Mouse (Mus musculus) heart, embryonic 15.5 days (tissue): ENCODE data around the gene Adamts17. TPM values are rescaled to one million over a fixed set of nuclear protein-coding genes. Genes with fewer than 3 reads are reported as not detected.

Experiments used
- ATAC-seq: fragments of 200-750 bp; cut with Nextera tagmentation; replicated peaks from 2 replicates; pipeline ENCODE4 v1.8.0; 2017; ENCODE audit warnings: low read depth, moderate TSS enrichment; ENCODE audit not compliant: insufficient number of reproducible peaks, insufficient read depth, low FRiP score
- H3K27ac ChIP-seq: fragments of 300-500 bp; sonication (generic); 2 replicates; pipeline ENCODE4 v1.5.1; 2015; ENCODE audit warnings: mild to moderate bottlenecking, inconsistent platforms
- H3K27me3 ChIP-seq: fragments of 300-500 bp; sonication (generic); 2 replicates; pipeline ENCODE4 v1.6.1; 2015; ENCODE audit warnings: inconsistent platforms
- H3K36me3 ChIP-seq: fragments of 300-500 bp; sonication (generic); 2 replicates; pipeline ENCODE4 v1.6.1; 2015; ENCODE audit warnings: mild to moderate bottlenecking, inconsistent platforms
- H3K4me1 ChIP-seq: fragments of 300-500 bp; sonication (generic); replicated peaks from 2 replicates; pipeline ENCODE4 v1.6.1; 2015; ENCODE audit warnings: inconsistent platforms
- H3K4me2 ChIP-seq: fragments of 300-500 bp; sonication (generic); 2 replicates; pipeline ENCODE4 v1.6.1; 2015; ENCODE audit warnings: inconsistent platforms, mild to moderate bottlenecking, moderate library complexity
- H3K4me3 ChIP-seq: fragments of 300-500 bp; sonication (generic); 2 replicates; pipeline ENCODE4 v1.5.1; 2015; ENCODE audit warnings: mild to moderate bottlenecking, inconsistent platforms
- H3K9ac ChIP-seq: fragments of 300-500 bp; sonication (generic); 2 replicates; pipeline ENCODE4 v1.6.1; 2015; ENCODE audit warnings: mild to moderate bottlenecking, inconsistent platforms
- H3K9me3 ChIP-seq: fragments of 300-500 bp; sonication (generic); replicated peaks from 2 replicates; pipeline ENCODE4 v1.6.1; 2016; ENCODE audit warnings: inconsistent platforms
- WGBS: fragments of 180-500 bp; shearing (Covaris S2); methylation state at CpG from one replicate; pipeline ENCODE4 v1.1.7; 2015; ENCODE audit warnings: mixed read lengths; 5-methylcytosine and 5-hydroxymethylcytosine counted together
- polyA plus RNA-seq: library from polyadenylated mRNA; unstranded; fragments of >200 nt; fragmentation: Nextera tagmentation; extraction: Ambion mirVana; gene quantifications from 2 replicates; pipeline ENCODE4 v1.2.1, GENCODE M21; 2015

Gene Adamts17
- polyA plus RNA-seq, 1 experiment from 2014 or later, result 5.1 TPM

GRCm38 (mm10) chr7:67101418-67101973 is 262.0 kb downstream of the Adamts17 start:
- Histone ChIP-seq H3K4me1 (no peaks in the 10 kb centered on the region), H3K9me3 (no peaks in the 10 kb centered on the region), H3K27ac (no peak overlapping the region), H3K9ac (no peak overlapping the region), H3K4me2 (no peak overlapping the region), H3K4me3 (no peak overlapping the region), H3K36me3 (no peaks in the 10 kb centered on the region), H3K27me3 (no peaks in the 10 kb centered on the region)
- 77% methylated on average over 3 of the region's 3 CpGs for WGBS
- ATAC-seq, result no peak

GRCm38 (mm10) chr7:67110551-67111159 is 271.1 kb downstream of the Adamts17 start:
- ATAC-seq, result no peak
- Histone ChIP-seq H3K36me3 (no peaks in the 10 kb centered on the region), H3K4me3 (no peak overlapping the region), H3K4me1 (peaks cover 6% of the 10 kb centered on the region; the same call in 1 of the 2 replicates), H3K9me3 (no peaks in the 10 kb centered on the region), H3K9ac (no peak overlapping the region), H3K4me2 (no peak overlapping the region), H3K27ac (no peak overlapping the region), H3K27me3 (no peaks in the 10 kb centered on the region)
- 84% methylated on average over 12 of the region's 12 CpGs for WGBS

GRCm38 (mm10) chr7:67112495-67113216 is 273.1 kb downstream of the Adamts17 start:
- Histone ChIP-seq H3K36me3 (no peaks in the 10 kb centered on the region), H3K9me3 (no peaks in the 10 kb centered on the region), H3K4me3 (no peak overlapping the region), H3K9ac (no peak overlapping the region), H3K27ac (no peak overlapping the region), H3K4me2 (no peak overlapping the region), H3K27me3 (no peaks in the 10 kb centered on the region), H3K4me1 (peaks cover 9% of the 10 kb centered on the region; the same call in 1 of the 2 replicates)
- WGBS, result 57% methylated on average over 14 of the region's 14 CpGs
- ATAC-seq, result no peak

DNA sequence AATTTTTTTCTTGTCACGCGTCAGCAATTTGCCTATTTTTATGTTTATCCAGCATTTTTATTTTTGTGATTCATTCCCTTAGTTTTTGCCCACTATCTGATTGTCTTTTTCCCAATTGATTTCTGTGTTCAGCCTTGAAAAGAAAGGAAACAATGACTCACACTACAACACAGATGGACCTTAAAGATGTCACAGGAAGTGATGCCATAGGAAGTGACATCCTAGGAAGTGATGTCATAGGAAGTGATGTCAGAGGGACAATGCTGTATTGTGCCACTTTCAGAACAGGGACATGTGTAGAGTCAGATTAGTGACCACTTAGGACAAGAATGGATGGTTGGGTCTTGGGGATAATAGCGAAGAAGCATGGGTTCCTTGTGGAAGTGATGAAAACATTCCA is 274.5 kb downstream of the Adamts17 start:
- H3K9ac ChIP-seq, result no peak overlapping the region
- H3K4me1 ChIP-seq, result peaks cover 9% of the 10 kb centered on the region; the same call in 1 of the 2 replicates
- no peak overlapping the region for H3K4me3 ChIP-seq
- 0 out of 2 replicates have a peak overlapping the region, but pooled peaks have one; percentile 12 for H3K27ac ChIP-seq
- no peaks in the 10 kb centered on the region for H3K27me3 ChIP-seq
- no peak overlapping the region for H3K4me2 ChIP-seq
- 91% methylated on average over 3 of the region's 3 CpGs for WGBS
- H3K9me3 ChIP-seq, result no peaks in the 10 kb centered on the region
- H3K36me3 ChIP-seq, result no peaks in the 10 kb centered on the region
- ATAC-seq, result no peak

DNA sequence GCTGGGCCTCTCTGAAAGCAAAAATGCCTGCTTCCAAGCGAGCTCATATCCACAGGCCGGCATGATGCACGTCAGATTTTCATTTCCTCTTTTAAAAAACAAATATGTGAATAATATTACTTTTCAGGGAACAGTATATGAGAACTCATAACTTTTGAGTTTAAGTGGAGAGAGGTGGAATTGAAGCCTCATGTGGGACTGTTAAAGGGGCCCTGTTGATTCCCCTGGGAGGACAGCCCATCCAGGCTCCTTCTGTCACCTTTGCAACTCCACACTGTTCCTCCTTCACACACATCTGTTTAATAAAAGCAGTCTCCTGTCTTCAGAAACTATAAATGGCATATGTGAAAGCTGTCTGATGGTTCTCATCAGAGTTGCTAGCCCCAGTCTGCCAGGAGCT is 275.5 kb downstream of the Adamts17 start:
- H3K9ac ChIP-seq, result no peak overlapping the region
- no peak for ATAC-seq
- no peak overlapping the region for H3K4me3 ChIP-seq
- no peak overlapping the region for H3K4me2 ChIP-seq
- no peaks in the 10 kb centered on the region for H3K36me3 ChIP-seq
- no peak overlapping the region for H3K27ac ChIP-seq
- no peaks in the 10 kb centered on the region for H3K9me3 ChIP-seq
- no peaks in the 10 kb centered on the region for H3K27me3 ChIP-seq
- peaks cover 9% of the 10 kb centered on the region; the same call in 1 of the 2 replicates for H3K4me1 ChIP-seq
- 95% methylated on average over 3 of the region's 3 CpGs for WGBS

DNA sequence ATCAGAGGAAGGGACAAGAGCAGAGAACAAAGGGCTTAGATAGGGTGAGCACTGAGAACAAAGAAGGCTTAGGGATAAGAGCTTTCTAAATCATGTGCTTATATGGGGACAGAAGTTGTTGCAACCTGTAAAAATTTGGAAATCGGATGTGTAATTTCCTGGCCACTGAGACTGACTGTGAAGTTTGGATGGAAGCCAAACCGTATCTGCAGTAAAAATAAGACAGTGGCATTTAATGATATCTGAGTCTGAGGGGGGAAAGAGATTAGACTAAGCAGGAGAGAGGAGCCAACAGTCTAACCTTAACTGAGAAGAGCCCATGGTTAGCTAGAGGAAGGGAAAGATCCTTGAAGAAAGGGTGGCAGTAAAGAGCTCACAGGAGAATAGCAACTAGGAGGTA is 295.6 kb downstream of the Adamts17 start:
- H3K27ac ChIP-seq, result no peak overlapping the region
- no peak overlapping the region for H3K9ac ChIP-seq
- no peak overlapping the region for H3K4me2 ChIP-seq
- no peak for ATAC-seq
- H3K4me1 ChIP-seq, result peaks cover 15% of the 10 kb centered on the region
- no peak overlapping the region for H3K4me3 ChIP-seq
- H3K27me3 ChIP-seq, result no peaks in the 10 kb centered on the region
- 13% methylated on average over 2 of the region's 2 CpGs for WGBS
- no peaks in the 10 kb centered on the region for H3K36me3 ChIP-seq
- no peaks in the 10 kb centered on the region for H3K9me3 ChIP-seq

DNA sequence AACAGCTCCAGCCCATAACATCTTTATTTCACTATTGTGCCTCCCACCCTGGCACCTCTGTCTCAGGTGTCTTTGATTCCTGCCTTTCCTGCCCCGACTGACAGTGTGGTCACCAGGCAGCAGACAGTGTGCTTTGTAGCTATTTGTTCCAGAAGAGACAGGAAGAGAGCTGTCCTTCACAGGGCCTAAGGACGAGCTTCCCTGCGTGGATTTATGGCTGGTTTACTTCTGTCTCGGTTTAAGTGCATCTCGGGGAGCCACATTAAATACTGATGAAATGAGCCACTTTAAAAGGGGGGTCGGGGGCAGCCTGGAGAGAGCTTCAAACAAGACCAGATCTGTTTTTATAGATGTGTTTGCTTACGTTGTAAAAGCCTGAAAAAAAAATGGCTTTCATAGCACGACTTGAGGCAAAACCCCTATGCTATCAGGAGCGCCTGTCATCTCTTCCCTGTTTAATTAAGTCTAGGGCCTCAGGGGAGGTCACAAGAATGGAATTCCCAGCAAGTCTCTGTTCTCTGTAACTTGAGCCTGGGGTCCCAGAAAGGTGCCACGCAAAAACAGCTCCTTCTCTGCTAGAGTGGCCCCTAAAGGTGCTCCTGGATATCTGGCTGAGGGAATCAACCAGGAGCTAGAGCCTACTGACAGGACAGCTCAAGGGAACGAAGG is 302.9 kb downstream of the Adamts17 start:
- Histone ChIP-seq H3K4me3 (no peak overlapping the region), H3K4me2 (no peak overlapping the region), H3K9me3 (no peaks in the 10 kb centered on the region), H3K9ac (no peak overlapping the region), H3K36me3 (no peaks in the 10 kb centered on the region), H3K27me3 (no peaks in the 10 kb centered on the region), H3K4me1 (peaks cover 26% of the 10 kb centered on the region), H3K27ac (no peak overlapping the region)
- WGBS, result 26% methylated on average over 11 of the region's 11 CpGs
- no peak for ATAC-seq

- WGBS, result 57% methylated on average over 7 of the region's 7 CpGs
- Histone ChIP-seq H3K9me3 (no peaks in the 10 kb centered on the region), H3K4me2 (no peak overlapping the region), H3K27ac (no peak overlapping the region), H3K4me1 (peaks cover 26% of the 10 kb centered on the region), H3K9ac (no peak overlapping the region), H3K4me3 (no peak overlapping the region), H3K36me3 (no peaks in the 10 kb centered on the region), H3K27me3 (no peaks in the 10 kb centered on the region)
- ATAC-seq, result no peak
Observed at GRCm38 (mm10) chr7:67145748-67146147, 306.2 kb downstream of the Adamts17 start.

DNA sequence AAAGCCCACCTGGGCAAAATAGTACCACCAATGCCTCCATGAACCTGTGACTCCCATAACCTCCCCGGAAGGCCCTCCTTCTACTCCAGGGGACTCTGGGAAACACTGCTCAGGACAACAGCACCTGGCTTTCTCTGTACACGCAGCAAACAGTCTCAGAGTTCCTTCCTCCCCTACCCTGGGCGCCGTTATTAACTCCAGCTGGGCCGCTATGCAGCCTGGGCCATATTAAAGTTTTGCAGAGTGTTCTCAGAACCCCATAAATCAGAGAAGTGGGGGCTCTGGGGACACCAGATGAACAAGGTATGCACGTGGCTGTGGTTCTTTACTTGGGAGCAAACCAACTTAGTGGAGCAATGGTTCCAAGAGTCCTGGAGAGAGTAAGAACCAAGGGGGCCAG is 306.6 kb downstream of the Adamts17 start:
- Histone ChIP-seq H3K27ac (no peak overlapping the region), H3K9me3 (no peaks in the 10 kb centered on the region), H3K9ac (no peak overlapping the region), H3K27me3 (no peaks in the 10 kb centered on the region), H3K4me2 (no peak overlapping the region), H3K36me3 (no peaks in the 10 kb centered on the region), H3K4me3 (no peak overlapping the region), H3K4me1 (peaks cover 22% of the 10 kb centered on the region)
- 79% methylated on average over 6 of the region's 6 CpGs for WGBS
- ATAC-seq, result no peak

DNA sequence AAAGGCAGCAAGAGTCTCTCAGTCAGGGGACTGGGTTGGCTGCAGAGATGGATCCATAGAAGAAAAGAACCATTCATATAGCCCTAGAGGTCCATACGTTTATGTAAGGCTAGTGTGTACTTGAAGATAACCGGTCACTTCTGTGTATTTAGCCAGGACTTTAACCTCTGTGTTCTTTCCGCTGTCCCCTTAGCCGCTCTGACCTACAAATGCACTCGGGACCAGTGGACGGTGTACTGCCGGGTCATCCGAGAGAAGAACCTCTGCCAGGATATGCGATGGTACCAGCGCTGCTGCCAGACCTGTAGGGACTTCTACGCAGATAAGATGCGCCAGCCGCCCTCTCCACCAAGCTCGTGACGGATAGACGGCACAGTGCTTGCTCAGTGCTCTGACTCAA is 310.2 kb downstream of the Adamts17 start:
- ATAC-seq, result no peak
- Histone ChIP-seq H3K9me3 (no peaks in the 10 kb centered on the region), H3K4me2 (no peak overlapping the region), H3K27me3 (no peaks in the 10 kb centered on the region), H3K4me3 (no peak overlapping the region), H3K9ac (no peak overlapping the region), H3K27ac (no peak overlapping the region), H3K4me1 (peaks cover 8% of the 10 kb centered on the region; the same call in 1 of the 2 replicates), H3K36me3 (no peaks in the 10 kb centered on the region)
- WGBS, result 90% methylated on average over 16 of the region's 16 CpGs

GRCm38 (mm10) chr7:67152626-67153025 is 313.1 kb downstream of the Adamts17 start:
- Histone ChIP-seq H3K9me3 (no peaks in the 10 kb centered on the region), H3K4me2 (no peak overlapping the region), H3K27me3 (no peaks in the 10 kb centered on the region), H3K4me3 (no peak overlapping the region), H3K27ac (no peak overlapping the region), H3K36me3 (no peaks in the 10 kb centered on the region), H3K9ac (no peak overlapping the region), H3K4me1 (no peaks in the 10 kb centered on the region)
- 50% methylated on average over 3 of the region's 3 CpGs for WGBS
- ATAC-seq, result no peak
